Mouse (Mus musculus): ENCODE data around the gene Irs1. TPM values are rescaled to one million over a fixed set of nuclear protein-coding genes. Genes with fewer than 3 reads are reported as not detected.

Gene Irs1
- polyA plus RNA-seq (2017; shearing (Covaris generic)) = not detected

GRCm38 (mm10) chr1:82291151-82291797, at the start of gene Irs1:
Gene Irs1, minus strand, starts transcription at chr1:82291416.
- ATAC-seq = peak; percentile 29

GRCm38 (mm10) chr1:82334506-82334905, 43.3 kb upstream of the Irs1 start:
- ATAC-seq = no peak

GRCm38 (mm10) chr1:82329954-82330247, 38.7 kb upstream of the Irs1 start:
- ATAC-seq = no peak

DNA sequence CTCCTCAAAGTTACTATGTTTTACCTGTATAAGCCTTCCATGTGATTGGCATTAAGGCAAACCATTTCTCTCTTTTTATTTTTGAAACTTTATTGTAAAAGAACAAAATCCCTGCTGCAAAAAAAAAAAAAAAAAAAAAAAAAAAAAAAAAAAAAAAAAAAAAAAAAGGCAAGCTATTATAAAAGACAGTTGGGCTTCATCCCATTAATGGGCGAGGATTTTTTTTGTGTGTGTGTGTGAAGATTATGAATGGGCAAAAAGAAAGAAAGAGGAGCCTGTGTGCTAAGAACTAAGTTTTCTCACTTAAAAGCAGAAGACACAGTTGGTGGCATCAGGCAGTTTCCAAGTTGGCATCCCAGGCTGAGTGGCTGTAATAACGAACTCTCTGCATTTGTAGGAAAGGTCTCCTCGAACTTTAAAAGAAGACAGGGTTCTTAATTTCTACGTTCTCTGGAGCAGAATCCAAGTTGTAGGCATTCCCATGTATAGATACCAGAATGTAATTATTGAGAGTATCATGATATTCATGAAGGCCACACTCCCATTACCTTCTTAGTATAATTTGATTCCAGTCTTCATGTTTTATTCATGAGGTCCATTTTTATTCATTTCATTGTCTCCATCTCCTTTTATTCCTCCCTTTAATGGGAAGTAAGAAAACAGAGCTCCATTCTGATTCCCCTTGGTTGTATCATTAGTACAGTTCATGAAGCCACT, 38.2 kb upstream of the Irs1 start:
- ATAC-seq = no peak

- ATAC-seq = no peak
Observed at GRCm38 (mm10) chr1:82328033-82328775, 37.0 kb upstream of the Irs1 start.

DNA sequence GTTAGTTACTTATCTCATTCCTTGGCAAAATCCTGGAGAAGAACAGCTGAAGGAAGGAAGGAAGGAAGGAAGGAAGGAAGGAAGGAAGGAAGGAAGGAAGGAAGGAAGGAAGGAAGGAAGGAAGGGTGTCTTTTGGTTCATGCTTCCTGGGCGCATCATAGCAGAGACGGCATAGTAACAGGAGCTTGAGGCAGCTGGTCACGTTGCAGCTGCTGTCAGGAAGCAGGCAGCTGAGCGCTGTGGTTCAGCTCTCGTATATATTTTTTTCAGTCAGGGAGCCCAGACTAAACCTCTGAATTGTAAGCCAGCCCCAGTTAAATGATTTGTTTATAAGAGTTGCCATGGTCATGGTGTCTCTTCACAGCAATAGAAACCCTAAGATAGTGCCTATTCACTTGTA, 34.9 kb upstream of the Irs1 start:
- no peak for ATAC-seq

GRCm38 (mm10) chr1:82324131-82324785, 33.0 kb upstream of the Irs1 start:
- no peak for ATAC-seq

DNA sequence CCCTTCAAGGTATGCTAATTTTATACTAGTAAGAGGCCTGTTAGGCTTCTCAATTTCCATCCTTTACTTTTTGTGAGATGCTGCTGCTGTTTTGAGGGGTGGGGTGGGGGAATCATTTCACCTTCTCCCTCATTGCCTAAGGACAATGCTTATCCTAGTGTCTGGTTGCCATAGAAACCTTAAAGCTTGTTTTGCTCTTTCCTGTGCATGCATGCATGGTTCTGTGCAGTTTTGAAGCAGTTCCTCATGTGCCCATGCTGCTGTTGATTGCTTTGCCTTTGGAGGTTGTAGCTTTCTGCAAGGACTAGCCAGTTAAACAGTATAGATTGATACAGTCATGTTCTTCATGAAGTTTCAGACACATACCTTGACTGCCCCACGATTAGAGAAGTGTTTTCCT, 30.2 kb upstream of the Irs1 start:
- ATAC-seq = no peak

DNA sequence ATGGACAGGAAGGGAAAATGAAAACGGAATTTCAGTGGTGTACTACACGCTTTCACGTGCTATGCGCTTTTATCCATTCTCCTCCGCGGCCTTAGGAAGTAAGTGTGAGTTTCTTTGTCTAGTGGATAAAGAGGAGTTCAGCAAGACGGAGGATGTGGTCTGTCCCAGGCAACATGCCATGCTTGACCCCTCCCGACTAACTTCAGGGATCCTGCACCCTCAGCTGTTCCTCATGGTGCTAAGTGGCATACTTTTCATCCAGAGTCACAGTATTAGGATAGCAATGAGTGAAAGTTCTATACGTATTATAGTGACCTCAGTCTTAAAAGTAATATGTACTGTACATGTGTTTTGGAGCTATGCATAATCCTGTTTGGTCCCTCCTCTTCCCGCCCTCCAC, 29.6 kb upstream of the Irs1 start:
- no peak for ATAC-seq

DNA sequence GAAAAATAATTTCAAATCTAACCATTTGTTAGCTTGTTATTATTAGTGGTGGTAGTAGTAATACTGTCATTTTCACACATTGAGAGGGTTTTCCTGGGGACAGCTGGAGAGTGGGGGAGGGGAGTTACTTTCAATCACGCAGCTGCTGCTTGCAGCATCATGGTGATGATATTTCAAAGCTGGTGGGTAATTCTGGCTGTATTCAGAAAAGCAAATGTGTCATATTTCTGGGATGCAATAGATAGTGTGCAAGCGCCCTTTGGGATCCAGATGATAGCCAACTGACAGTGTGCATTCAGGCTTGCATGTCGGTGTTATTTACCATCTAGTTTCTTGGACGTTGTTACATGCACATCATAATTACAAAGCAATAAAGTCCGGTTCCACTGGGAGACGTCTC, 29.2 kb upstream of the Irs1 start:
- ATAC-seq = no peak

GRCm38 (mm10) chr1:82316746-82317126, 25.5 kb upstream of the Irs1 start:
- ATAC-seq = peak; percentile 45

- peak; percentile 96 for ATAC-seq
Observed at GRCm38 (mm10) chr1:82316111-82316745, 25.0 kb upstream of the Irs1 start, which contains the start of gene Rhbdd1. Gene Rhbdd1, plus strand, starts transcription at chr1:82316452.

DNA sequence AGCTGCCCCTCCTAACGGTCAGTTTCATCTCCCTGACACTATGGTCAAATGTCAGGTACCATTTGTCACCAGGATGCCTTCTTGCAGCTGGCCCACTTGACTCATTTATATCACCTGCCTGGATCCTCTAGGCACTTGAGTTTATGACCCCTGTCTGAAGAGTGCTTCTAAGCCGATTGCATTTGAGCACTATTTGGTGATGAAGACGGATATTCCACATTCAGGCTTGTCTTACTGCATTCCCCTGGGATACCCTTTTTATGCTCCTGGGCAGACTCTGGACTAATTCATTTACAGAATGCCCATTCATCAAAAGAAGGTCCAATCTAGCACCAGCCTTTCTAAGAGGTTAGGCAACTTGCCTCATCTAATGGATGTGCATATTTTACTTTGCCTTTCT, 13.3 kb upstream of the Irs1 start:
- no peak for ATAC-seq

DNA sequence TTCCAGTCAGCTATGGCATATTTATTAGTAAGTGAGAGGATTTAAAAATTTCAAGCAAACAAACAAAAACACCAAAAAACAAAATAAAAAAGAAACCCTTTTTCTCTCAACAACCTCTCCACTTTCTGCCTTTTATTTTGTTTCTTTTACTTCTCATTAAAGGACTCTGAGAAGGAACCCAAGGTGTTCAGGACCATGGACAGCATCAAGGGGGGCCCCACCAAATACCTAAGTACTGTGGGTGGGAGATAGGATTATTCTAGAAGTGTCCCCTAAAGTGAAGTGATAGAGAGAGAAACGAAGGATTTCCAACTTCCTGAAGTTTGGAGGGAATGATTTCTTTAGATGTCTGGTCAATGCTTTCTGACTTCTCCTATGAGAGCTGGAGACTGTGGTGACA, 7.4 kb upstream of the Irs1 start:
- ATAC-seq = no peak

DNA sequence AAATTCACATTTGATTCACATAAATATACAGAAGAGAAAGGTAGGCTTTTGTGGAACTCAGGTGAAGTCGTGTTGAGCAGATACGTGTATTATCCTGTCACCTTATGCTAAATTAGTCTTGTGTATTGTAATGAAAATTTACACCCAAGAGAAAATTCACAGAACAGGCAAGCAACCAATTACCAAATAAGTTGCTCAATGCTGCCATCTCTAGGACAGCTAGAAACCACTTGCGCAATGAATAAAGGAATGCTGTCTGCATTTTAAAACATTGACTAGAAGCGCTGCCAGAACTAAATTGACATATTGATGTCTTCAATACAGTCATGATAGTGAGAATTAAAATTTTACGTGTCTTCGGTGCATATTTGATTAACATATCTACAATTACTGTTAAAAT, 2.9 kb upstream of the Irs1 start:
- peak; percentile 65 for ATAC-seq

DNA sequence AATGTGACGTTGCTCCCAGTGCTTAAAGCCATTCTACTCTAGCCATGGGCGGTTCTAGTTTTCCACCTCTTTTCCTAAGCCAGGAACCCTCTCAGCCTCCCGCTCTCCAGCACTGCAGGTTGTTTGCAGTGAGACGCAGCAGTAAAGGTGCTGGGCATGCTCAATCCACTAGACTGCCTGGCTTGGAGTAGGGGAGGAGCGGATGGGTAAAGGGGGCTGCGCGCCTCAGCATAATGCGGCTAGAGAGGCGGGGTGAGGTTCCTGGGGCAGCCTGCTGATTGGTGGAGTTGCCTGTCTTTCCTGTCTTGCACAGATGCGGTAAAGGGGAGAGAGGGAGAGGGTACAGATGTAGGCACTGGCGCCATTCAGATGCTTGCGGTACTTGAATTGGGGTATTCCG, 1.6 kb upstream of the Irs1 start:
- ATAC-seq = no peak

DNA sequence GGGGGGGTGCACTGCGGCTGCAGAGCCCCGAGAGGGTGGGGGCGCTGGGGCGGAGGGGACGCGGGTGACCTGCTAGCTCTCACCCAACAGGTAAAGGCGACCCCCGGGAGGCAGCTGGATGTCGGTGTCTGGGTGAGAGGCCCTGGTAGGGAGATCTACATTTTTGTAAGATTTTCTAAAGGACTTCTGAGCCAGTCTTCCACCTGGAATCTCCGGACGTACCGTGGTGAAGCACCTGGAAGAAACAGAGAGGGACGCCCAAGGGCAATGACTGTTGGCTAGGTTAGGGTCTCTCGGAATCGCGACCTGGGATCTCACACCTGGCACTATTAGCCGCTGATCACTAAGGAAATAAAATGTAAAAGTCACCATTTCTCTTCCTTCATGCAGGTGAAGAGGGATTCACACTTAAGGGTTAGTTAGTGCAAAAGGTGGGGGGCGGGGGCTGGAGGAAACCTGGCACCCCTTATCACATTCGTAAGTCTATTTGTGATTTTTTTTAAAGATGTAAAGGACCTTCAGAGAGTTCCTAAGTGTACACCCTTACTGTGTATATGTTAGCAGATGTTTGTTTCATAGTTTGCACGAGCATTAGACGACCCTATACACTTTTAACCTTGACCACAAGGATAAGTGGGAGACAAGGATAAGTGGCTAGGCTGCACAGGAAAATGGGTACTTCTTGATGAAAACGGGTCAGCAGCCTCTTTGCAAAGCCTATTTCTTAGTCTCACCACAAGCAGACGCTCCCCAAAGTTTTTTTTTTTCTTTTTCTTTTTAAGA, 905 bp upstream of the Irs1 start:
- ATAC-seq = no peak

DNA sequence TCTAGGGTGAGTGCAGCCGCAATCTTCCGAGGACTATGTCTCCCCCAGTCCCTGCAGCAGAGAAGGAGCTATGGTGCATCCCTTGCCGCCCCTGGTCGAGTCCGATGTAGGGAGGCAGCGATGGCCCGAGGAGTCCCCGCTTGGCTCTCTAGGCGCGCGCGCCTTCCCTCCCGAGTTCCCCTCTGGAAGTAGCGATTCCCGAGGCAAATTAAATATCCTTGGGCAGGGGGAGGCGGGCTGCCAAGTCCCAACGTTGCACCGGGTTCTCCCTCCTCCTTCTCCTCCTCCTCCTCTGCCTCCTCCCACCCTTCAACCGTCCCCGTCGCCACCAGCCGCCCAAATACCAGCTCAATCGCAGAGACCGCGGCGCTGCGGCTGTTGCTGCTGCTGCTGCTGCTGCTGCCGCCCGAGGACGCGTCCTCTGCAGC, 479 bp downstream of the Irs1 start:
- ATAC-seq = peak; percentile 29

DNA sequence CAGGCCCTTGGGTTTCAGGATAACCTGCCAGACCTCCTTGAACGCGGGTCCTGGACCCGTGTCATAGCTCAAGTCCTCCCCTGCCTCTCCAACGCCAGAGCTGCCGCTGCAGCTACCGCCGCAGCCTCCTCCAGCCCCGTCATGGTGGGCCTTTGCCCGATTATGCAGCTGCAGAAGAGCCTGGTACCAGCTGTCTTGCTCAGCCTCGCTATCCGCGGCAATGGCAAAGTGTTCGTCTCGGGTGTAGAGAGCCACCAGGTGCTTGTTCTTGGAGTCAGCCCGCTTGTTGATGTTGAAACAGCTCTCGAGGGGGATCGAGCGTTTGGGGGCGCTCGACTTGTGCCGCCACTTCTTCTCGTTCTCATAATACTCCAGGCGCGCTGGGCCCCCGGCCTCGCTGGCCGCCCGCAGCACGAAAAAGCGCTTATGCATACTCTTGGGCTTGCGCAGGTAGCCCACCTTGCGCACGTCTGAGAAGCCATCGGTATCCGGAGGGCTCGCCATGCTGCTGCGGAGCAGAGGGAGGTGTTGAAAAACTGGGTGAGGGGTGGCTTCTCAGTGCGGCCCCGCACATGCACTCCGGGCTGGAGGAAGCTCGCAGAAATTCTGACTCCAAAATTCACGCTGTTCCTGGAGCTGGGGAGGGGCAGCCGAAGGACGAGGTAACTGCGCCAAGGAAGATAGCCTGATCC, 1.1 kb downstream of the Irs1 start:
- no peak for ATAC-seq

DNA sequence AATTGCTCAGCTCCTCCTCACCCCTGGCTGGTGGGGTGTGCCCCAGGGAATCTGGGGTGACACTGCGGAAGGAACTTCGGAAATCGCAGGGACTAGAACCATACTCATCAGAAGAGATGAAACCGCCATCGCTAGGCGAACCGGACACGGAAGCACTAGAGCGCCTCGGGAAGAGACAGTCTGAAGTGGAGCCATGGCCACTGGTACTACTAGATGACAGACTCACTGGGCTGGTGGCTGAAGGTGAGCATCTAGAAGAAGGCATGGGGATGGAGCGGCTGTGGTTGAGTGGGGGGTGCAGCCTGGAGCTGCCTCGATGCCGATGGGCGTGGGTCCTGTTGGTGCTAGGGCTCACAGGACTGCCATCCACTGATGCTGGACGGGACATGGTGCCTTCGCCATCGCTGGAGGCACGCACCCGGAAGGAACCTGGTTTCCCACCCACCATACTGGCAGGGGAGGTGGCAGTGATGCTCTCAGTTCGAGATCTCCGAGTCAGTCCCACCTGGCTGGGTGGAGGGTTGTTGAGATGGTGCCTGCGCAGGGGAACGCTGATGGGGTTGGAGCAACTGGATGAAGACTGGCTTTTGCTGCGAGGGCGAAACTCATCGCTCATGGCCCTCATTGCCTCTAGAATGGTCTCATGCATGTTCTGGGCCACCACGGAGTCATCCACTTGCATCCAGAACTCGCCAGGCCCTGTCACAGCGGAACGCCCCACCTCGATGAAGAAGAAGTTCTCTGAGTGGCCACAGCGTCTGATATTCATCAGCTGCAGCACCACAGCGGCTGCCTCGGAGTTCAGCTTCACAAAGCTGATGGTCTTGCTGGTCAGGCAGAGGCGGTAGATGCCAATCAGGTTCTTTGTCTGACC, 1.9 kb downstream of the Irs1 start:
- ATAC-seq = no peak
